Mouse (Mus musculus) kidney, adult 2 months (tissue): ENCODE measurements around the gene Apaf1.

Experiments
- CTCF ChIP-seq: fragments of 200-500 bp; conservative IDR thresholded peaks from 2 replicates; pipeline ENCODE4 v1.5.1; 2011; ENCODE audit warnings: low read depth, mild to moderate bottlenecking, control low read depth, low read length, moderate library complexity, mixed read lengths; ENCODE audit not compliant: insufficient read depth, insufficient read length
- POLR2A ChIP-seq: fragments of 200-500 bp; IDR thresholded peaks from one replicate; pipeline ENCODE4 v1.6.1; 2011; ENCODE audit warnings: low read depth, low read length, control low read depth

- TF ChIP-seq CTCF (no peak), POLR2A (no peak)
Observed at GRCm38 (mm10) chr10:90947043-90947442, 135.5 kb downstream of the Apaf1 start.
